Mouse (Mus musculus) bone marrow macrophage, adult 2 months (primary cell): ENCODE measurements at regions not wholly inside any gene's neighbourhood (a gene's known extent, or its start where the extent isn't known, plus 50 kb on each side); places are given as distances from the start of the nearest gene placed in this dataset.

Experiments used
- CTCF ChIP-seq: IDR thresholded peaks from 2 replicates; pipeline ENCODE4 v1.5.1; 2012; ENCODE audit warnings: low read depth, mild to moderate bottlenecking, low read length, moderate library complexity
- POLR2A ChIP-seq: IDR thresholded peaks from 2 replicates; pipeline ENCODE4 v1.6.1; 2012; ENCODE audit warnings: mild to moderate bottlenecking, low read depth, low read length, borderline replicate concordance

GRCm38 (mm10) chr9:14194748-14195147 is 80.1 kb upstream of the Sesn3 start:
- no peak for TF ChIP-seq CTCF
- no peak for TF ChIP-seq POLR2A
